Mouse (Mus musculus) heart, embryonic 13.5 days (tissue): ENCODE results near the gene Ccdc151. TPM values are rescaled to one million over a fixed set of nuclear protein-coding genes. Genes with fewer than 3 reads are reported as not detected.

Source experiments
- ATAC-seq: fragments of 200-750 bp; cut with Nextera tagmentation; 2 replicates; pipeline ENCODE4 v1.8.0; 2017; ENCODE audit warnings: moderate TSS enrichment; ENCODE audit not compliant: insufficient number of reproducible peaks, low FRiP score, low TSS enrichment; ENCODE audit errors: extremely low read depth
- H3K27ac ChIP-seq: fragments of 300-500 bp; sonication (generic); replicated peaks from 2 replicates; pipeline ENCODE4 v1.5.1; 2015; ENCODE audit warnings: moderate library complexity, mild to moderate bottlenecking, inconsistent platforms
- H3K27me3 ChIP-seq: fragments of 300-500 bp; sonication (generic); replicated peaks from 2 replicates; pipeline ENCODE4 v1.6.1; 2015; ENCODE audit warnings: mild to moderate bottlenecking, inconsistent platforms
- H3K36me3 ChIP-seq: fragments of 300-500 bp; sonication (generic); 2 replicates; pipeline ENCODE4 v1.6.1; 2015; ENCODE audit warnings: mild to moderate bottlenecking, inconsistent platforms
- H3K4me1 ChIP-seq: fragments of 300-500 bp; sonication (generic); 2 replicates; pipeline ENCODE4 v1.6.1; 2015; ENCODE audit warnings: inconsistent platforms
- H3K4me2 ChIP-seq: fragments of 300-500 bp; sonication (generic); 2 replicates; pipeline ENCODE4 v1.6.1; 2015; ENCODE audit warnings: inconsistent platforms, mild to moderate bottlenecking, moderate library complexity
- H3K4me3 ChIP-seq: fragments of 300-500 bp; sonication (generic); 2 replicates; pipeline ENCODE4 v1.5.1; 2015; ENCODE audit warnings: moderate library complexity, mild to moderate bottlenecking, inconsistent platforms
- H3K9ac ChIP-seq: fragments of 300-500 bp; sonication (generic); 2 replicates; pipeline ENCODE4 v1.6.1; 2015; ENCODE audit warnings: inconsistent platforms, mild to moderate bottlenecking, moderate library complexity
- H3K9me3 ChIP-seq: fragments of 300-500 bp; sonication (generic); 2 replicates; pipeline ENCODE4 v1.6.1; 2016; ENCODE audit warnings: inconsistent platforms
- WGBS: fragments of 180-500 bp; shearing (Covaris S2); methylation state at CpG from one replicate; pipeline ENCODE4 v1.1.7; 2015; ENCODE audit warnings: mixed read lengths; 5-methylcytosine and 5-hydroxymethylcytosine counted together
- polyA plus RNA-seq: library from polyadenylated mRNA; unstranded; fragments of >200 nt; fragmentation: Nextera tagmentation; extraction: Ambion mirVana; gene quantifications from 2 replicates; pipeline ENCODE4 v1.2.1, GENCODE M21; 2015

Ccdc151 gene
- polyA plus RNA-seq, result 0.22 and 0.36 TPM in 2 replicates

- peaks cover 22% of the 10 kb centered on the region for H3K27me3 ChIP-seq
- peak within 1 kb of the TSS; percentile 85 for H3K9ac ChIP-seq
- H3K36me3 ChIP-seq, result peaks cover 37% of the 10 kb centered on the region
- peak within 1 kb of the TSS; percentile 68 for H3K27ac ChIP-seq
- H3K4me3 ChIP-seq, result peak within 1 kb of the TSS; percentile 75
- peaks cover 22% of the 10 kb centered on the region for H3K4me1 ChIP-seq
- peak; percentile 99 for ATAC-seq
- peak within 1 kb of the TSS; percentile 93 for H3K4me2 ChIP-seq
- 7% methylated on average over 57 of the region's 57 CpGs for WGBS
- no peaks in the 10 kb centered on the region for H3K9me3 ChIP-seq
These were observed at the start of gene Ccdc151, which contains the start of gene Prkcsh for GRCm38 (mm10) chr9:22002194-22003162. Ccdc151 (minus strand) TSS chr9:22002634. Prkcsh (plus strand) TSS chr9:22002806.

GRCm38 (mm10) chr9:22051958-22052254 is 49.5 kb upstream of the Ccdc151 start, which contains the start of gene Elavl3:
Elavl3 (minus strand) TSS chr9:22052023.
- Histone ChIP-seq H3K9ac (peak within 1 kb of the TSS; percentile 57; the same call in 1 of the 2 replicates), H3K4me1 (peaks cover 32% of the 10 kb centered on the region), H3K4me3 (peak within 1 kb of the TSS; percentile 50), H3K4me2 (peak within 1 kb of the TSS; percentile 69), H3K27ac (no peak within 1 kb of the TSS), H3K27me3 (peaks cover 89% of the 10 kb centered on the region), H3K36me3 (peaks cover 3% of the 10 kb centered on the region; the same call in 1 of the 2 replicates), H3K9me3 (no peaks in the 10 kb centered on the region)
- 2% methylated on average over 27 of the region's 28 CpGs for WGBS
- ATAC-seq, result no peak

GRCm38 (mm10) chr9:22051161-22051957 is 48.9 kb upstream of the Ccdc151 start:
- 2% methylated on average over 60 of the region's 67 CpGs for WGBS
- H3K36me3 ChIP-seq, result no peaks in the 10 kb centered on the region

GRCm38 (mm10) chr9:22050351-22050889 is 48.0 kb upstream of the Ccdc151 start:
- Histone ChIP-seq H3K9me3 (no peaks in the 10 kb centered on the region), H3K9ac (peak overlapping the region; percentile 57; the same call in 1 of the 2 replicates), H3K27me3 (peaks cover 82% of the 10 kb centered on the region), H3K36me3 (no peaks in the 10 kb centered on the region), H3K4me1 (peaks cover 32% of the 10 kb centered on the region), H3K4me3 (peak overlapping the region; percentile 50), H3K4me2 (peak overlapping the region; percentile 69), H3K27ac (no peak overlapping the region)
- ATAC-seq, result peak; percentile 72
- WGBS, result 1% methylated on average over 36 of the region's 43 CpGs

More at GRCm38 (mm10) chr9:22051161-22051957, 48.9 kb upstream of the Ccdc151 start:
- Histone ChIP-seq H3K4me3 (peak overlapping the region; percentile 50), H3K27me3 (peaks cover 85% of the 10 kb centered on the region), H3K4me1 (peaks cover 32% of the 10 kb centered on the region), H3K4me2 (peak overlapping the region; percentile 69), H3K9me3 (no peaks in the 10 kb centered on the region), H3K27ac (no peak overlapping the region), H3K9ac (peak overlapping the region; percentile 57; the same call in 1 of the 2 replicates)
- no peak for ATAC-seq

GRCm38 (mm10) chr9:22049721-22050270 is 47.4 kb upstream of the Ccdc151 start:
- Histone ChIP-seq H3K4me3 (no peak overlapping the region), H3K27me3 (peaks cover 76% of the 10 kb centered on the region), H3K4me2 (peak overlapping the region; percentile 69), H3K4me1 (peaks cover 32% of the 10 kb centered on the region), H3K9ac (no peak overlapping the region), H3K9me3 (no peaks in the 10 kb centered on the region), H3K36me3 (no peaks in the 10 kb centered on the region), H3K27ac (no peak overlapping the region)
- ATAC-seq, result no peak
- 39% methylated on average over 4 of the region's 4 CpGs for WGBS

- Histone ChIP-seq H3K36me3 (no peaks in the 10 kb centered on the region), H3K4me1 (peaks cover 27% of the 10 kb centered on the region), H3K4me2 (no peak overlapping the region), H3K4me3 (no peak overlapping the region), H3K27me3 (peaks cover 71% of the 10 kb centered on the region), H3K9ac (no peak overlapping the region), H3K9me3 (no peaks in the 10 kb centered on the region), H3K27ac (no peak overlapping the region)
- WGBS, result 63% methylated on average over 11 of the region's 11 CpGs
- no peak for ATAC-seq
These were observed 46.9 kb upstream of the Ccdc151 start for GRCm38 (mm10) chr9:22049315-22049714.

GRCm38 (mm10) chr9:22047329-22047728 is 44.9 kb upstream of the Ccdc151 start:
- H3K27ac ChIP-seq, result no peak overlapping the region
- H3K9me3 ChIP-seq, result no peaks in the 10 kb centered on the region
- H3K9ac ChIP-seq, result no peak overlapping the region
- no peak overlapping the region for H3K4me2 ChIP-seq
- no peaks in the 10 kb centered on the region for H3K36me3 ChIP-seq
- peaks cover 53% of the 10 kb centered on the region for H3K27me3 ChIP-seq
- WGBS, result 46% methylated on average over 9 of the region's 9 CpGs
- H3K4me3 ChIP-seq, result no peak overlapping the region
- H3K4me1 ChIP-seq, result peaks cover 25% of the 10 kb centered on the region
- no peak for ATAC-seq

GRCm38 (mm10) chr9:22041832-22042231 is 39.4 kb upstream of the Ccdc151 start:
- H3K27me3 ChIP-seq, result peaks cover 7% of the 10 kb centered on the region; the same call in 1 of the 2 replicates
- H3K27ac ChIP-seq, result no peak overlapping the region
- WGBS, result 42% methylated on average over 2 of the region's 2 CpGs
- H3K36me3 ChIP-seq, result no peaks in the 10 kb centered on the region
- no peaks in the 10 kb centered on the region for H3K9me3 ChIP-seq
- H3K4me2 ChIP-seq, result no peak overlapping the region
- no peaks in the 10 kb centered on the region for H3K4me1 ChIP-seq
- no peak overlapping the region for H3K4me3 ChIP-seq
- H3K9ac ChIP-seq, result no peak overlapping the region
- ATAC-seq, result no peak

GRCm38 (mm10) chr9:22037826-22038225 is 35.4 kb upstream of the Ccdc151 start:
- H3K9ac ChIP-seq, result no peak overlapping the region
- no peak overlapping the region for H3K4me2 ChIP-seq
- H3K4me1 ChIP-seq, result no peaks in the 10 kb centered on the region
- H3K9me3 ChIP-seq, result no peaks in the 10 kb centered on the region
- no peak overlapping the region for H3K4me3 ChIP-seq
- 0 out of 2 replicates have a peak, but pooled peaks cover 2% of the 10 kb centered on the region for H3K27me3 ChIP-seq
- H3K27ac ChIP-seq, result no peak overlapping the region
- no peak for ATAC-seq
- H3K36me3 ChIP-seq, result no peaks in the 10 kb centered on the region
- whole genome bisulfite sequencing, result 70% methylated on average over 10 of the region's 10 CpGs

GRCm38 (mm10) chr9:22035300-22036044 is 33.0 kb upstream of the Ccdc151 start:
- H3K36me3 ChIP-seq, result no peaks in the 10 kb centered on the region
- 0 out of 2 replicates have a peak, but pooled peaks cover 2% of the 10 kb centered on the region for H3K27me3 ChIP-seq
- WGBS, result 44% methylated on average over 6 of the region's 6 CpGs
- H3K9me3 ChIP-seq, result no peaks in the 10 kb centered on the region
- H3K9ac ChIP-seq, result no peak overlapping the region
- no peak overlapping the region for H3K27ac ChIP-seq
- H3K4me3 ChIP-seq, result no peak overlapping the region
- no peaks in the 10 kb centered on the region for H3K4me1 ChIP-seq
- no peak overlapping the region for H3K4me2 ChIP-seq
- ATAC-seq, result no peak
